Mouse (Mus musculus): ENCODE data around the gene Klrb1f. TPM values are rescaled to one million over a fixed set of nuclear protein-coding genes. Genes with fewer than 3 reads are reported as not detected.
"Not testable (repeated sequence)": the region's sequence is repeated elsewhere in the genome, so short reads cannot be mapped to it uniquely, and the experiment has no call there.

Klrb1f gene
- polyA plus RNA-seq (2012; rRNA removed) = 0.38 and 1.3 TPM in 2 replicates

- 77% methylated on average over 2 of the region's 2 CpGs for WGBS
- DNase-seq = no peak
- no peak for TF ChIP-seq CTCF (IDR thresholded peaks at IDR 0.05; ENCODE audit: insufficient read depth, low read length)
- TF ChIP-seq POLR2A (IDR thresholded peaks at IDR 0.05; ENCODE audit: borderline replicate concordance, extremely low read depth, low read depth, low read length) = no peak
- no peak within 1 kb of the TSS for H3K4me3 ChIP-seq (replicated peaks; ENCODE audit: extremely low read depth, low read depth, low read length)
- H3K4me1 ChIP-seq (ENCODE audit: control insufficient read depth, insufficient read depth, low read length) = peaks cover 3% of the 10 kb centered on the region
These were observed at the start of gene Klrb1f for GRCm38 (mm10) chr6:129045601-129046000. Gene Klrb1f, plus strand, starts transcription at chr6:129045901.

- TF ChIP-seq POLR2A (IDR thresholded peaks at IDR 0.05; ENCODE audit: borderline replicate concordance, extremely low read depth, low read depth, low read length) = no peak
- no peak for TF ChIP-seq CTCF (IDR thresholded peaks at IDR 0.05; ENCODE audit: insufficient read depth, low read length)
- WGBS = 50% methylated on average over 3 of the region's 3 CpGs
- Histone ChIP-seq H3K4me1 (ENCODE audit: control insufficient read depth, insufficient read depth, low read length) (peaks cover 13% of the 10 kb centered on the region), H3K4me3 (replicated peaks; ENCODE audit: extremely low read depth, low read depth, low read length) (no peak overlapping the region)
- no peak for DNase-seq
These were observed 49.5 kb upstream of the Klrb1f start for GRCm38 (mm10) chr6:128996054-128996767.

GRCm38 (mm10) chr6:128996768-128997442 is 48.8 kb upstream of the Klrb1f start:
- peaks cover 13% of the 10 kb centered on the region for H3K4me1 ChIP-seq (ENCODE audit: control insufficient read depth, insufficient read depth, low read length)
- 53% methylated on average over 13 of the region's 13 CpGs for WGBS
- no peak for TF ChIP-seq CTCF (IDR thresholded peaks at IDR 0.05; ENCODE audit: insufficient read depth, low read length)
- TF ChIP-seq POLR2A (IDR thresholded peaks at IDR 0.05; ENCODE audit: borderline replicate concordance, extremely low read depth, low read depth, low read length) = no peak
- no peak for DNase-seq
- H3K4me3 ChIP-seq (replicated peaks; ENCODE audit: extremely low read depth, low read depth, low read length) = no peak overlapping the region

- 86% methylated on average over 2 of the region's 2 CpGs for WGBS
- Histone ChIP-seq H3K4me3 (replicated peaks; ENCODE audit: extremely low read depth, low read depth, low read length) (no peak overlapping the region), H3K4me1 (ENCODE audit: control insufficient read depth, insufficient read depth, low read length) (peaks cover 2% of the 10 kb centered on the region; the same call in 1 of the 2 replicates)
- TF ChIP-seq CTCF (IDR thresholded peaks at IDR 0.05; ENCODE audit: insufficient read depth, low read length) = no peak
- no peak for TF ChIP-seq POLR2A (IDR thresholded peaks at IDR 0.05; ENCODE audit: borderline replicate concordance, extremely low read depth, low read depth, low read length)
- no peak for DNase-seq
These were observed 44.3 kb upstream of the Klrb1f start for GRCm38 (mm10) chr6:129001392-129001791.

- no peak for DNase-seq
- Histone ChIP-seq H3K4me3 (replicated peaks; ENCODE audit: extremely low read depth, low read depth, low read length) (no peak overlapping the region), H3K4me1 (ENCODE audit: control insufficient read depth, insufficient read depth, low read length) (no peaks in the 10 kb centered on the region)
- TF ChIP-seq CTCF (IDR thresholded peaks at IDR 0.05; ENCODE audit: insufficient read depth, low read length) (no peak), POLR2A (IDR thresholded peaks at IDR 0.05; ENCODE audit: borderline replicate concordance, extremely low read depth, low read depth, low read length) (no peak)
- 88% methylated on average over 8 of the region's 8 CpGs for WGBS
These were observed 37.1 kb upstream of the Klrb1f start for GRCm38 (mm10) chr6:129008552-129008951.

GRCm38 (mm10) chr6:129009846-129010504 is 35.7 kb upstream of the Klrb1f start:
- not testable (repeated sequence) for DNase-seq; H3K4me3 ChIP-seq (replicated peaks; ENCODE audit: extremely low read depth, low read depth, low read length); H3K4me1 ChIP-seq (ENCODE audit: control insufficient read depth, insufficient read depth, low read length)
- 57% methylated on average over 7 of the region's 7 CpGs for WGBS

GRCm38 (mm10) chr6:129010505-129010873 is 35.2 kb upstream of the Klrb1f start:
- no peak for TF ChIP-seq POLR2A (IDR thresholded peaks at IDR 0.05; ENCODE audit: borderline replicate concordance, extremely low read depth, low read depth, low read length)
- WGBS = 86% methylated on average over 3 of the region's 3 CpGs
- H3K4me3 ChIP-seq (replicated peaks; ENCODE audit: extremely low read depth, low read depth, low read length) = no peak overlapping the region

GRCm38 (mm10) chr6:129012012-129012411 is 33.7 kb upstream of the Klrb1f start:
- not testable (repeated sequence) for DNase-seq; H3K4me1 ChIP-seq (ENCODE audit: control insufficient read depth, insufficient read depth, low read length); H3K4me3 ChIP-seq (replicated peaks; ENCODE audit: extremely low read depth, low read depth, low read length)
- 97% methylated on average over 20 of the region's 23 CpGs for WGBS

More at GRCm38 (mm10) chr6:129010505-129010873, 35.2 kb upstream of the Klrb1f start:
- no peaks in the 10 kb centered on the region for H3K4me1 ChIP-seq (ENCODE audit: control insufficient read depth, insufficient read depth, low read length)
- no peak for DNase-seq

- Histone ChIP-seq H3K4me3 (replicated peaks; ENCODE audit: extremely low read depth, low read depth, low read length) (no peak overlapping the region), H3K4me1 (ENCODE audit: control insufficient read depth, insufficient read depth, low read length) (no peaks in the 10 kb centered on the region)
- 52% methylated on average over 1 of the region's 1 CpGs for WGBS
- no peak for DNase-seq
- TF ChIP-seq POLR2A (IDR thresholded peaks at IDR 0.05; ENCODE audit: borderline replicate concordance, extremely low read depth, low read depth, low read length) (no peak), CTCF (IDR thresholded peaks at IDR 0.05; ENCODE audit: insufficient read depth, low read length) (no peak)
These were observed 32.7 kb upstream of the Klrb1f start for GRCm38 (mm10) chr6:129012966-129013365.

Measured in lung, adult 2 months (tissue).